Mouse (Mus musculus): ENCODE results near the gene Meiob.

DNA sequence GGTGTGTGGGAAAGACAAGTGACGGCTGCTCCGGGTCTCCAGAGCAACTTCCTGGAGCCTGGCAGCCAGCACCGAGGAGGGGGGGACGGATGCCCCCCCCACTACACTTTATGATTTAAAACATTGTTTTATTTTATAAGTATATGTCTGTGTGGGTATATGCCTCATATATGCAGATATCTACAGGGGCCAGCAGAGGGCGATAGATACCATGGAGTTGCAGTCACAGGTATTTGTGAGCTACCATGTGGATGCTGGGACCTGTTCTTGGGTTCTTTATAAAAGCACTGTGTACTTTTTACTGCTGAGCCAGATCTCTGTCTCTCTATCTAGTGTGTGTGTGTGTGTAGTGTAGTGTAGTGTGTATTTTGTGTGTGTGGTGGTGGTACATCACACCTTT is 30.8 kb upstream of the Meiob start:
- TF ChIP-seq CTCF (IDR thresholded peaks at IDR 0.05; ENCODE audit: borderline replicate concordance, insufficient read depth, low read length), result no peak
- TF ChIP-seq POLR2A (IDR thresholded peaks at IDR 0.05; ENCODE audit: low read depth, low read length), result no peak
